Mouse (Mus musculus) heart, embryonic 16.5 days (tissue): ENCODE measurements around the gene Vwa8. TPM values are rescaled to one million over a fixed set of nuclear protein-coding genes. Genes with fewer than 3 reads are reported as not detected.

Source experiments
- ATAC-seq: fragments of 200-750 bp; cut with Nextera tagmentation; replicated peaks from 2 replicates; pipeline ENCODE4 v1.8.0; 2017; ENCODE audit warnings: moderate number of reproducible peaks; ENCODE audit not compliant: insufficient read depth, low FRiP score; ENCODE audit errors: extremely low read depth
- H3K27ac ChIP-seq: fragments of 300-500 bp; sonication (generic); 2 replicates; pipeline ENCODE4 v1.5.1; 2014; ENCODE audit warnings: mild to moderate bottlenecking, low read length, control low read depth, moderate library complexity
- H3K27me3 ChIP-seq: fragments of 300-500 bp; sonication (generic); 2 replicates; pipeline ENCODE4 v1.6.1; 2014; ENCODE audit warnings: low read length, mixed read lengths; ENCODE audit not compliant: control insufficient read depth, insufficient read depth
- H3K36me3 ChIP-seq: fragments of 300-500 bp; sonication (generic); 2 replicates; pipeline ENCODE4 v1.6.1; 2014; ENCODE audit not compliant: control insufficient read depth, insufficient read depth
- H3K4me1 ChIP-seq: fragments of 300-500 bp; sonication (generic); 2 replicates; pipeline ENCODE4 v1.6.1; 2014; ENCODE audit warnings: low read length, mixed read lengths; ENCODE audit not compliant: control insufficient read depth, insufficient read depth
- H3K4me2 ChIP-seq: fragments of 300-500 bp; sonication (generic); 2 replicates; pipeline ENCODE4 v1.6.1; 2014; ENCODE audit warnings: low read depth, mild to moderate bottlenecking, control low read depth, low read length
- H3K4me3 ChIP-seq: fragments of 300-500 bp; sonication (generic); 2 replicates; pipeline ENCODE4 v1.5.1; 2014; ENCODE audit warnings: mild to moderate bottlenecking, control low read depth, low read length
- H3K9ac ChIP-seq: fragments of 300-500 bp; sonication (generic); 2 replicates; pipeline ENCODE4 v1.6.1; 2014; ENCODE audit warnings: low read length, control low read depth
- H3K9me3 ChIP-seq: fragments of 300-500 bp; sonication (generic); replicated peaks from 2 replicates; pipeline ENCODE4 v1.6.1; 2016; ENCODE audit warnings: low read length; ENCODE audit not compliant: control insufficient read depth
- WGBS: fragments of 180-500 bp; shearing (Covaris S2); extraction: QIAGEN DNeasy Blood & Tissue Kit; methylation state at CpG from one replicate; pipeline ENCODE4 v1.1.7; 2014; 5-methylcytosine and 5-hydroxymethylcytosine counted together
- polyA plus RNA-seq: library from polyadenylated mRNA; unstranded; fragments of >200 nt; fragmentation: Nextera tagmentation; extraction: Ambion mirVana; gene quantifications from 2 replicates; pipeline ENCODE4 v1.2.1, GENCODE M21; 2015

Vwa8 gene
- polyA plus RNA-seq, 1 experiment from 2014 or later = 16.9 TPM

GRCm38 (mm10) chr14:78900770-78901169 lies 51.9 kb downstream of the Vwa8 start:
- ATAC-seq = peak; percentile 94

GRCm38 (mm10) chr14:78908205-78908863 lies 59.5 kb downstream of the Vwa8 start:
- H3K4me1 ChIP-seq = no peaks in the 10 kb centered on the region
- no peak overlapping the region for H3K4me2 ChIP-seq
- WGBS = 85% methylated on average over 10 of the region's 10 CpGs
- H3K36me3 ChIP-seq = peaks cover 3% of the 10 kb centered on the region; the same call in 1 of the 2 replicates
- ATAC-seq = no peak
- no peaks in the 10 kb centered on the region for H3K9me3 ChIP-seq
- no peak overlapping the region for H3K27ac ChIP-seq
- H3K9ac ChIP-seq = no peak overlapping the region
- no peak overlapping the region for H3K4me3 ChIP-seq
- H3K27me3 ChIP-seq = no peaks in the 10 kb centered on the region

More at GRCm38 (mm10) chr14:78900770-78901169, 51.9 kb downstream of the Vwa8 start:
- Histone ChIP-seq H3K27me3 (no peaks in the 10 kb centered on the region), H3K4me2 (peak overlapping the region; percentile 6; the same call in 1 of the 2 replicates), H3K36me3 (no peaks in the 10 kb centered on the region), H3K4me3 (no peak overlapping the region), H3K9ac (no peak overlapping the region; the same call in 1 of the 2 replicates), H3K27ac (peak overlapping the region; percentile 63), H3K4me1 (peaks cover 17% of the 10 kb centered on the region), H3K9me3 (no peaks in the 10 kb centered on the region)
- 1% methylated on average over 2 of the region's 2 CpGs for WGBS

GRCm38 (mm10) chr14:78912076-78912475 lies 63.2 kb downstream of the Vwa8 start:
- H3K36me3 ChIP-seq = peaks cover 3% of the 10 kb centered on the region; the same call in 1 of the 2 replicates
- no peak overlapping the region for H3K4me2 ChIP-seq
- no peak overlapping the region for H3K27ac ChIP-seq
- H3K27me3 ChIP-seq = no peaks in the 10 kb centered on the region
- whole genome bisulfite sequencing = 85% methylated on average over 10 of the region's 10 CpGs
- ATAC-seq = no peak
- no peaks in the 10 kb centered on the region for H3K9me3 ChIP-seq
- H3K4me3 ChIP-seq = no peak overlapping the region
- no peaks in the 10 kb centered on the region for H3K4me1 ChIP-seq
- H3K9ac ChIP-seq = no peak overlapping the region

- WGBS = 85% methylated on average over 8 of the region's 8 CpGs
- Histone ChIP-seq H3K4me3 (no peak overlapping the region), H3K4me1 (no peaks in the 10 kb centered on the region)
These were observed 65.3 kb downstream of the Vwa8 start for GRCm38 (mm10) chr14:78914180-78914579.

GRCm38 (mm10) chr14:78916691-78917090 lies 67.8 kb downstream of the Vwa8 start:
- H3K4me1 ChIP-seq = no peaks in the 10 kb centered on the region
- no peak overlapping the region for H3K27ac ChIP-seq
- H3K9ac ChIP-seq = no peak overlapping the region
- H3K27me3 ChIP-seq = no peaks in the 10 kb centered on the region
- H3K4me3 ChIP-seq = no peak overlapping the region
- H3K9me3 ChIP-seq = no peaks in the 10 kb centered on the region
- ATAC-seq = no peak
- H3K36me3 ChIP-seq = peaks cover 3% of the 10 kb centered on the region; the same call in 1 of the 2 replicates
- 92% methylated on average over 2 of the region's 2 CpGs for WGBS
- no peak overlapping the region for H3K4me2 ChIP-seq

More at GRCm38 (mm10) chr14:78914180-78914579, 65.3 kb downstream of the Vwa8 start:
- H3K27me3 ChIP-seq = no peaks in the 10 kb centered on the region
- ATAC-seq = no peak; the same call in 1 of the 2 replicates
- no peak overlapping the region for H3K4me2 ChIP-seq
- no peak overlapping the region for H3K27ac ChIP-seq
- H3K9me3 ChIP-seq = no peaks in the 10 kb centered on the region
- H3K9ac ChIP-seq = no peak overlapping the region
- H3K36me3 ChIP-seq = peaks cover 3% of the 10 kb centered on the region; the same call in 1 of the 2 replicates

- Histone ChIP-seq H3K4me1 (no peaks in the 10 kb centered on the region), H3K36me3 (no peaks in the 10 kb centered on the region), H3K4me2 (no peak overlapping the region), H3K4me3 (no peak overlapping the region), H3K27me3 (no peaks in the 10 kb centered on the region), H3K27ac (no peak overlapping the region), H3K9ac (no peak overlapping the region), H3K9me3 (no peaks in the 10 kb centered on the region)
- ATAC-seq = no peak
- WGBS = 39% methylated on average over 2 of the region's 2 CpGs
These were observed 72.4 kb downstream of the Vwa8 start for GRCm38 (mm10) chr14:78921219-78921618.

DNA sequence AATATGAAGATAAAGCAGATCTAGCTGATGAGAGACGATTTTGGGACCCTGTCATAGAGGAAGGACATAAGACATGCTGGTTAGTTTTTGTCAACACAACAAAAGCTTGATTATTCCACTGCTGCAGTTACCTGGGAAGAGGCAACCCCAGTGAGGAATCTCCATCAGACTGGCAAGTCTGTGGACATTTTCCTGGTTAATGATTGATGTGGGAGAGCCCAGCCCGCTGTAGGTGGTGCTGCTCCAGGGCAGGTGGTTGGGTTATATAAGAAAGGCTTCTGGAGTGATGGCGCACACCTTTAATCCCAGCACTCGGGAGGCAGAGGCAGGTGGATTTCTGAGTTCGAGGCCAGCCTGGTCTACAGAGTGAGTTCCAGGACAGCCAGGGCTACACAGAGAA lies 74.8 kb downstream of the Vwa8 start:
- Histone ChIP-seq H3K4me2 (no peak overlapping the region), H3K27ac (no peak overlapping the region), H3K27me3 (no peaks in the 10 kb centered on the region), H3K36me3 (no peaks in the 10 kb centered on the region), H3K9ac (no peak overlapping the region), H3K4me3 (no peak overlapping the region), H3K4me1 (no peaks in the 10 kb centered on the region), H3K9me3 (no peaks in the 10 kb centered on the region)
- no peak for ATAC-seq
- WGBS = 77% methylated on average over 4 of the region's 5 CpGs

DNA sequence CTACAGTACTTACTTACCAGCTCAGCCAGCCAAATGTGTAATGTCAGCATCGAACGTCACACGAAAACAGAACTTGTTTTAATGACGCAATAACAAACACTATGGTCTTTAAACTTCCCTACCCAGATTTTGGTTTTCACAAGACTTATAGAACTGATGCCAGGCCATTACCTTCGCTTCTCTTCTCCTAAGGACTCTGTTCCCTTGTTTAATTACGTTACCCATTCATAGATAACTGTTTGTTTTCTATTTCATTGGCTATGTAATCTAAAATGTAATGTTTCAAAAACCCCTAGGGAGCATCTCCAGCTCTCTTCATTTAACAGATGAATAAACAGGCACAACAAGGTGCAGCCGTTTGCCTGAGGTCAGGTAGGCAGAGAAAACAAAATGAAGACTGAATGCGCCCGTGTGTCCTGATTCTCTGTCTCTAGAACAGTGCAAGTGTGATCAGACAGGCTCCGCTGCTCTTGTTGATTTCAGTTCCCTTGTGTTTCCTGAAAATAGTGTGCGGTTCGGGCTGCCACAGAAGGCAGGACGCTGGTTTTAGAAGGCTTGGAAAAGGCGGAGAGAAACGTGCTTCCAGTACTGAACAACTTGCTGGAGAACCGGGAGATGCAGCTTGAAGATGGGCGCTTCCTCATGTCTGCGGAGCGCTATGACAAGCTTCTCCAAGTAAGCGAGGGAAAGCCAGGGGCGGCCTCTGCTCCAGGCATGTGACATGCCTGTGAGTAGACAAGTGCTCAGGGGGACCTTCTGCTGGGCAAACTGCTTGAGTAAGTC lies 76.1 kb downstream of the Vwa8 start:
- no peak overlapping the region for H3K4me2 ChIP-seq
- H3K27ac ChIP-seq = no peak overlapping the region
- no peaks in the 10 kb centered on the region for H3K4me1 ChIP-seq
- no peak for ATAC-seq
- H3K27me3 ChIP-seq = no peaks in the 10 kb centered on the region
- no peaks in the 10 kb centered on the region for H3K36me3 ChIP-seq
- H3K9ac ChIP-seq = no peak overlapping the region
- WGBS = 83% methylated on average over 21 of the region's 21 CpGs
- no peak overlapping the region for H3K4me3 ChIP-seq
- H3K9me3 ChIP-seq = no peaks in the 10 kb centered on the region

- peaks cover 5% of the 10 kb centered on the region for H3K36me3 ChIP-seq
- ATAC-seq = no peak
- no peaks in the 10 kb centered on the region for H3K27me3 ChIP-seq
- H3K4me1 ChIP-seq = no peaks in the 10 kb centered on the region
- H3K9ac ChIP-seq = no peak overlapping the region
- H3K4me3 ChIP-seq = no peak overlapping the region
- H3K9me3 ChIP-seq = no peaks in the 10 kb centered on the region
- no peak overlapping the region for H3K4me2 ChIP-seq
- no peak overlapping the region for H3K27ac ChIP-seq
- 69% methylated on average over 2 of the region's 2 CpGs for WGBS
These were observed 83.2 kb downstream of the Vwa8 start for GRCm38 (mm10) chr14:78932094-78932493.
